Comparison of ENCODE assay signal across 10 mouse cellular contexts in the genomic region with DNA sequence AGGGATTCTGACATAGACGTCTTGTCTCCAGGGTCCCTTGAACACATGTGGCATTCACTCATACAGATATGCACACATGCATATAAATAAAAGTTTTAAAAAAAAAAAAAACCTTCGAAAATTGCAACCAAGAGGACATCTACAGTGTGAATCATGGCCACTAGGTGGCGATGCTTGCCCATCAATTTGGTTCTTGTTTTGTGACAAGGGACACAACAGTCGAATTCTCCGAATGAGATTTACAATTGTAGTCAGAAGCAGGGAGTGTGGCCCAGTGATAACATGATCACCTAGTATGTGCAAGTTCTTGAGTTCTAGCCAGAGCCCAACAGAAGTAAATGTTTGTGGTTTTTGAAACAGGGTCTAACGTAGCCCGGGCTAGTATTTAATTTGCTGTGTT. TPM values are rescaled to one million over a fixed set of nuclear protein-coding genes. Genes with fewer than 3 reads are reported as not detected.
DNase-seq lines count a peak whose midpoint lies in the region; ATAC-seq and TF ChIP-seq lines count a peak whose summit lies in the region.
"Had no signal": no experiment of that assay in that cellular context is flagged by ENCODE, and none has a peak within 500 bp of the region (broad histone marks: within the 10 kb centered on the region; RNA-seq: fewer than 3 reads in every experiment).

No protein-coding gene starts in this region.

- DNase-seq in heart, embryonic 10.5 days (ENCODE audit: low spot score), result peak; percentile 85
- DNase-seq in heart, postnatal 25 days (ENCODE audit: low spot score), result no peak
- peak; percentile 81 for DNase-seq in R1 (ENCODE audit: low read depth, low spot score)
- DNase-seq in cerebellum, postnatal 25 days, result peak; percentile 77 to 87
- DNase-seq in left cerebral cortex, adult 11 months (ENCODE audit: low spot score), result peak; percentile 62
- DNase-seq in midbrain, postnatal 0 days (ENCODE audit: low spot score), result peak; percentile 93
- DNase-seq in telencephalon, adult 2 months (ENCODE audit: low read depth, low spot score), result peak; percentile 73

- H3K4me1 ChIP-seq in heart, embryonic 10.5 days, result peaks cover 30% of the 10 kb centered on the region
- 0 out of 2 replicates have a peak, but pooled peaks cover 5% of the 10 kb centered on the region for H3K4me1 ChIP-seq in midbrain, postnatal 0 days (ENCODE audit: insufficient read depth, low read length)

- WGBS in heart, embryonic 10.5 days, result 31% methylated on average over 7 of the region's 7 CpGs
- 23% methylated on average over 7 of the region's 7 CpGs for WGBS in midbrain, postnatal 0 days

- H3K4me3 ChIP-seq in heart, embryonic 10.5 days, result no peak overlapping the region
- no peak overlapping the region for H3K4me3 ChIP-seq in midbrain, postnatal 0 days (ENCODE audit: low read depth, low read length)
- H3K4me3 ChIP-seq: embryonic facial prominence, embryonic 12.5 days; neural tube, embryonic 13.5 days had no signal

- intact Hi-C loops in heart, postnatal 25 days (cut with DNase I), result loop anchor here (5.0 to 10.0 kb wide), 2 partner anchors 135 to 307 kb away; a partner anchor contains a TSS

- H3K9ac ChIP-seq in midbrain, postnatal 0 days (replicated peaks; ENCODE audit: low read length, poor library complexity, severe bottlenecking), result no peak overlapping the region
- H3K9ac ChIP-seq: embryonic facial prominence, embryonic 12.5 days; neural tube, embryonic 13.5 days had no signal

- 0 out of 2 replicates have a peak, but pooled peaks cover 5% of the 10 kb centered on the region for H3K27me3 ChIP-seq in heart, embryonic 10.5 days (ENCODE audit: insufficient read depth, poor library complexity, severe bottlenecking)
- no peaks in the 10 kb centered on the region for H3K27me3 ChIP-seq in midbrain, postnatal 0 days (ENCODE audit: insufficient read depth, low read length)
- H3K27me3 ChIP-seq: embryonic facial prominence, embryonic 12.5 days; neural tube, embryonic 13.5 days had no signal

- H3K4me2 ChIP-seq in midbrain, postnatal 0 days (ENCODE audit: low read depth, low read length, poor library complexity, severe bottlenecking), result no peak overlapping the region
- H3K4me2 ChIP-seq: embryonic facial prominence, embryonic 12.5 days; neural tube, embryonic 13.5 days had no signal

- peak; percentile 16; the same call in 1 of the 2 replicates for ATAC-seq in granulocyte monocyte progenitor cell, adult 5-6 weeks (replicated peaks; ENCODE audit: poor library complexity, severe bottlenecking)
- no peak for ATAC-seq in midbrain, postnatal 0 days (ENCODE audit: low FRiP score)

- TF ChIP-seq CTCF in midbrain, postnatal 0 days (IDR thresholded peaks at IDR 0.05), result peak; percentile 91

- no peak overlapping the region for H3K27ac ChIP-seq in heart, embryonic 10.5 days
- H3K27ac ChIP-seq in midbrain, postnatal 0 days (ENCODE audit: low read depth, low read length), result no peak overlapping the region
- H3K27ac ChIP-seq: embryonic facial prominence, embryonic 12.5 days; neural tube, embryonic 13.5 days had no signal

- no peaks in the 10 kb centered on the region for H3K9me3 ChIP-seq in heart, embryonic 10.5 days
- no peaks in the 10 kb centered on the region for H3K9me3 ChIP-seq in midbrain, postnatal 0 days (ENCODE audit: low read length)
- H3K9me3 ChIP-seq: embryonic facial prominence, embryonic 12.5 days; neural tube, embryonic 13.5 days had no signal

- H3K36me3 ChIP-seq in heart, embryonic 10.5 days, result no peaks in the 10 kb centered on the region
- no peaks in the 10 kb centered on the region for H3K36me3 ChIP-seq in midbrain, postnatal 0 days (ENCODE audit: insufficient read depth, low read length)
- H3K36me3 ChIP-seq: embryonic facial prominence, embryonic 12.5 days; neural tube, embryonic 13.5 days had no signal

RNA-seq across cellular contexts. Expression of a gene that starts 3.3 kb away (rescaled TPM):
- 32.9 and 36.7 TPM in 2 replicates for polyA plus RNA-seq in heart, embryonic 10.5 days (2016; fragmentation: Nextera tagmentation; extraction: Ambion mirVana)
- total RNA-seq in heart, postnatal 25 days (2021), result 10 to 100 TPM; 27.6 to 30.5 TPM
- 22.9 and 25.7 TPM in 2 replicates for total RNA-seq in granulocyte monocyte progenitor cell, adult 5-6 weeks (2014; fragmentation: Nextera tagmentation)
- total RNA-seq in granulocyte monocyte progenitor cell, adult 5-6 weeks (2017), result 8.7 and 9.7 TPM in 2 replicates
- 15.1 and 16.2 TPM in 2 replicates for total RNA-seq in midbrain, postnatal 0 days (2014; rRNA removed)
- polyA plus RNA-seq in midbrain, postnatal 0 days (2015; fragmentation: Nextera tagmentation; extraction: Ambion mirVana), result 20.1 and 21.2 TPM in 2 replicates

RNA-seq across cellular contexts. Expression of a gene that starts 3.9 kb away (rescaled TPM):
- 5.4 and 6.3 TPM in 2 replicates for polyA plus RNA-seq in heart, embryonic 10.5 days (2016; fragmentation: Nextera tagmentation; extraction: Ambion mirVana)
- total RNA-seq in heart, postnatal 25 days (2021), result 1 to 10 TPM; 4.0 to 5.1 TPM
- 1.3 and 15.1 TPM in 2 replicates for total RNA-seq in granulocyte monocyte progenitor cell, adult 5-6 weeks (2014; fragmentation: Nextera tagmentation)
- 3.9 and 5.0 TPM in 2 replicates for total RNA-seq in granulocyte monocyte progenitor cell, adult 5-6 weeks (2017)
- 17.3 and 27.0 TPM in 2 replicates for total RNA-seq in midbrain, postnatal 0 days (2014; rRNA removed)
- 14.7 and 15.5 TPM in 2 replicates for polyA plus RNA-seq in midbrain, postnatal 0 days (2015; fragmentation: Nextera tagmentation; extraction: Ambion mirVana)

RNA-seq across cellular contexts. Expression of a gene that starts 49.6 kb away (rescaled TPM):
- 0.96 and 2.2 TPM in 2 replicates for polyA plus RNA-seq in heart, embryonic 10.5 days (2016; fragmentation: Nextera tagmentation; extraction: Ambion mirVana)
- 1 to 10 TPM; 5.0 to 5.3 TPM for total RNA-seq in heart, postnatal 25 days (2021)
- total RNA-seq in granulocyte monocyte progenitor cell, adult 5-6 weeks (2014; fragmentation: Nextera tagmentation), result 163 and 170 TPM in 2 replicates
- total RNA-seq in granulocyte monocyte progenitor cell, adult 5-6 weeks (2017), result 165 and 177 TPM in 2 replicates
- total RNA-seq in midbrain, postnatal 0 days (2014; rRNA removed), result 4.3 and 9.2 TPM in 2 replicates
- polyA plus RNA-seq in midbrain, postnatal 0 days (2015; fragmentation: Nextera tagmentation; extraction: Ambion mirVana), result 2.1 and 2.2 TPM in 2 replicates

Comparison
In these comparisons a context has a peak if more than half of its experiments do, and no peak if none do; other contexts are left out.
1. RNA of a gene that starts 49.6 kb away (total RNA-seq): 163 to 177 TPM in granulocyte monocyte progenitor cell, adult 5-6 weeks; 5.0 to 5.3 TPM in heart, postnatal 25 days and 4.3 to 9.2 TPM in midbrain, postnatal 0 days; every median in the first group is over 10 times any median in the second.